Mouse (Mus musculus): ENCODE measurements around the gene Ppa2. TPM values are rescaled to one million over a fixed set of nuclear protein-coding genes. Genes with fewer than 3 reads are reported as not detected.

The Ppa2 gene
- polyA plus RNA-seq (2014; fragmentation: Nextera tagmentation; extraction: Ambion mirVana): 91.7 and 96.1 TPM in 2 replicates

- no peaks in the 10 kb centered on the region for H3K27me3 ChIP-seq (ENCODE audit: control insufficient read depth, insufficient read depth, low read length)
- ATAC-seq (ENCODE audit: insufficient number of reproducible peaks, insufficient read depth, low FRiP score, low read depth): peak; percentile 92
- under 1% methylated on average over 74 of the region's 95 CpGs for WGBS
Measured at GRCm38 (mm10) chr3:133309954-133310808, at the start of gene Ppa2. Ppa2 (plus strand) TSS chr3:133310110.

GRCm38 (mm10) chr3:133271887-133272286 lies 38.0 kb upstream of the Ppa2 start:
- H3K27me3 ChIP-seq (ENCODE audit: control insufficient read depth, insufficient read depth, low read length): no peaks in the 10 kb centered on the region
- H3K9ac ChIP-seq (replicated peaks; ENCODE audit: low read depth, low read length): no peak overlapping the region
- ATAC-seq (ENCODE audit: insufficient number of reproducible peaks, insufficient read depth, low FRiP score, low read depth): no peak
- no peaks in the 10 kb centered on the region for H3K9me3 ChIP-seq (ENCODE audit: control insufficient read depth, low read depth, low read length)
- no peaks in the 10 kb centered on the region for H3K4me1 ChIP-seq (ENCODE audit: control insufficient read depth, insufficient read depth, low read length)
- H3K4me3 ChIP-seq (ENCODE audit: low read depth, low read length): no peak overlapping the region
- H3K27ac ChIP-seq (ENCODE audit: low read length): no peak overlapping the region
- H3K36me3 ChIP-seq (ENCODE audit: control insufficient read depth, insufficient read depth, low read length): no peaks in the 10 kb centered on the region
- H3K4me2 ChIP-seq (replicated peaks; ENCODE audit: low read depth, low read length): no peak overlapping the region
- WGBS: 25% methylated on average over 3 of the region's 3 CpGs

More at GRCm38 (mm10) chr3:133309954-133310808, at the start of gene Ppa2:
- peak within 1 kb of the TSS; percentile 59 for H3K4me3 ChIP-seq (ENCODE audit: low read depth, low read length)
- H3K4me1 ChIP-seq (ENCODE audit: control insufficient read depth, insufficient read depth, low read length): no peaks in the 10 kb centered on the region
- peak within 1 kb of the TSS; percentile 92 for H3K9ac ChIP-seq (replicated peaks; ENCODE audit: low read depth, low read length)
- peaks cover 9% of the 10 kb centered on the region; the same call in 1 of the 2 replicates for H3K9me3 ChIP-seq (ENCODE audit: control insufficient read depth, low read depth, low read length)
- H3K4me2 ChIP-seq (replicated peaks; ENCODE audit: low read depth, low read length): peak within 1 kb of the TSS; percentile 62
- H3K27ac ChIP-seq (ENCODE audit: low read length): peak within 1 kb of the TSS; percentile 97
- no peaks in the 10 kb centered on the region for H3K36me3 ChIP-seq (ENCODE audit: control insufficient read depth, insufficient read depth, low read length)

GRCm38 (mm10) chr3:133284587-133284986 lies 25.3 kb upstream of the Ppa2 start:
- H3K9ac ChIP-seq (replicated peaks; ENCODE audit: low read depth, low read length): no peak overlapping the region
- no peaks in the 10 kb centered on the region for H3K27me3 ChIP-seq (ENCODE audit: control insufficient read depth, insufficient read depth, low read length)
- no peaks in the 10 kb centered on the region for H3K4me1 ChIP-seq (ENCODE audit: control insufficient read depth, insufficient read depth, low read length)
- no peaks in the 10 kb centered on the region for H3K9me3 ChIP-seq (ENCODE audit: control insufficient read depth, low read depth, low read length)
- H3K4me2 ChIP-seq (replicated peaks; ENCODE audit: low read depth, low read length): no peak overlapping the region
- ATAC-seq (ENCODE audit: insufficient number of reproducible peaks, insufficient read depth, low FRiP score, low read depth): no peak
- H3K4me3 ChIP-seq (ENCODE audit: low read depth, low read length): no peak overlapping the region
- H3K27ac ChIP-seq (ENCODE audit: low read length): no peak overlapping the region; the same call in 1 of the 2 replicates
- H3K36me3 ChIP-seq (ENCODE audit: control insufficient read depth, insufficient read depth, low read length): no peaks in the 10 kb centered on the region
- 37% methylated on average over 5 of the region's 5 CpGs for WGBS

GRCm38 (mm10) chr3:133288795-133289194 lies 21.1 kb upstream of the Ppa2 start:
- no peak overlapping the region for H3K4me3 ChIP-seq (ENCODE audit: low read depth, low read length)
- 90% methylated on average over 2 of the region's 2 CpGs for WGBS
- no peak overlapping the region for H3K27ac ChIP-seq (ENCODE audit: low read length)
- ATAC-seq (ENCODE audit: insufficient number of reproducible peaks, insufficient read depth, low FRiP score, low read depth): no peak
- no peaks in the 10 kb centered on the region for H3K27me3 ChIP-seq (ENCODE audit: control insufficient read depth, insufficient read depth, low read length)
- H3K9ac ChIP-seq (replicated peaks; ENCODE audit: low read depth, low read length): no peak overlapping the region
- H3K36me3 ChIP-seq (ENCODE audit: control insufficient read depth, insufficient read depth, low read length): no peaks in the 10 kb centered on the region
- no peaks in the 10 kb centered on the region for H3K9me3 ChIP-seq (ENCODE audit: control insufficient read depth, low read depth, low read length)
- no peak overlapping the region for H3K4me2 ChIP-seq (replicated peaks; ENCODE audit: low read depth, low read length)
- no peaks in the 10 kb centered on the region for H3K4me1 ChIP-seq (ENCODE audit: control insufficient read depth, insufficient read depth, low read length)

GRCm38 (mm10) chr3:133304328-133304727 lies 5.6 kb upstream of the Ppa2 start:
- Histone ChIP-seq H3K27me3 (ENCODE audit: control insufficient read depth, insufficient read depth, low read length) (no peaks in the 10 kb centered on the region), H3K4me2 (replicated peaks; ENCODE audit: low read depth, low read length) (no peak overlapping the region), H3K4me1 (ENCODE audit: control insufficient read depth, insufficient read depth, low read length) (no peaks in the 10 kb centered on the region), H3K27ac (ENCODE audit: low read length) (no peak overlapping the region), H3K36me3 (ENCODE audit: control insufficient read depth, insufficient read depth, low read length) (no peaks in the 10 kb centered on the region), H3K9me3 (ENCODE audit: control insufficient read depth, low read depth, low read length) (peaks cover 8% of the 10 kb centered on the region; the same call in 1 of the 2 replicates), H3K4me3 (ENCODE audit: low read depth, low read length) (no peak overlapping the region), H3K9ac (replicated peaks; ENCODE audit: low read depth, low read length) (no peak overlapping the region)
- ATAC-seq (ENCODE audit: insufficient number of reproducible peaks, insufficient read depth, low FRiP score, low read depth): no peak
- 79% methylated on average over 3 of the region's 3 CpGs for WGBS

GRCm38 (mm10) chr3:133308361-133308760 lies 1.5 kb upstream of the Ppa2 start:
- Histone ChIP-seq H3K9ac (replicated peaks; ENCODE audit: low read depth, low read length) (no peak overlapping the region), H3K27ac (ENCODE audit: low read length) (no peak overlapping the region), H3K4me1 (ENCODE audit: control insufficient read depth, insufficient read depth, low read length) (no peaks in the 10 kb centered on the region), H3K27me3 (ENCODE audit: control insufficient read depth, insufficient read depth, low read length) (no peaks in the 10 kb centered on the region), H3K36me3 (ENCODE audit: control insufficient read depth, insufficient read depth, low read length) (no peaks in the 10 kb centered on the region), H3K9me3 (ENCODE audit: control insufficient read depth, low read depth, low read length) (peaks cover 9% of the 10 kb centered on the region; the same call in 1 of the 2 replicates), H3K4me3 (ENCODE audit: low read depth, low read length) (no peak overlapping the region), H3K4me2 (replicated peaks; ENCODE audit: low read depth, low read length) (no peak overlapping the region)
- ATAC-seq (ENCODE audit: insufficient number of reproducible peaks, insufficient read depth, low FRiP score, low read depth): no peak
- 95% methylated on average over 3 of the region's 3 CpGs for WGBS

GRCm38 (mm10) chr3:133309359-133309758 lies 551 bp upstream of the Ppa2 start:
- H3K27ac ChIP-seq (ENCODE audit: low read length): no peak overlapping the region
- no peak overlapping the region for H3K4me3 ChIP-seq (ENCODE audit: low read depth, low read length)
- H3K9me3 ChIP-seq (ENCODE audit: control insufficient read depth, low read depth, low read length): peaks cover 9% of the 10 kb centered on the region; the same call in 1 of the 2 replicates
- no peaks in the 10 kb centered on the region for H3K4me1 ChIP-seq (ENCODE audit: control insufficient read depth, insufficient read depth, low read length)
- ATAC-seq (ENCODE audit: insufficient number of reproducible peaks, insufficient read depth, low FRiP score, low read depth): no peak
- H3K4me2 ChIP-seq (replicated peaks; ENCODE audit: low read depth, low read length): no peak overlapping the region
- H3K9ac ChIP-seq (replicated peaks; ENCODE audit: low read depth, low read length): no peak overlapping the region
- H3K36me3 ChIP-seq (ENCODE audit: control insufficient read depth, insufficient read depth, low read length): no peaks in the 10 kb centered on the region
- H3K27me3 ChIP-seq (ENCODE audit: control insufficient read depth, insufficient read depth, low read length): no peaks in the 10 kb centered on the region
- 94% methylated on average over 7 of the region's 7 CpGs for WGBS

- ATAC-seq (ENCODE audit: insufficient number of reproducible peaks, insufficient read depth, low FRiP score, low read depth): no peak
- no peaks in the 10 kb centered on the region for H3K4me1 ChIP-seq (ENCODE audit: control insufficient read depth, insufficient read depth, low read length)
- no peaks in the 10 kb centered on the region for H3K36me3 ChIP-seq (ENCODE audit: control insufficient read depth, insufficient read depth, low read length)
- H3K9ac ChIP-seq (replicated peaks; ENCODE audit: low read depth, low read length): peak overlapping the region; percentile 92
- peaks cover 9% of the 10 kb centered on the region; the same call in 1 of the 2 replicates for H3K9me3 ChIP-seq (ENCODE audit: control insufficient read depth, low read depth, low read length)
- no peaks in the 10 kb centered on the region for H3K27me3 ChIP-seq (ENCODE audit: control insufficient read depth, insufficient read depth, low read length)
- H3K4me3 ChIP-seq (ENCODE audit: low read depth, low read length): peak overlapping the region; percentile 59
- 24% methylated on average over 14 of the region's 14 CpGs for WGBS
- peak overlapping the region; percentile 62 for H3K4me2 ChIP-seq (replicated peaks; ENCODE audit: low read depth, low read length)
- peak overlapping the region; percentile 97 for H3K27ac ChIP-seq (ENCODE audit: low read length)
Measured at GRCm38 (mm10) chr3:133310809-133311179, 884 bp downstream of the Ppa2 start.
